Mouse (Mus musculus): ENCODE data around the gene Rmdn2.

The Rmdn2 gene

DNA sequence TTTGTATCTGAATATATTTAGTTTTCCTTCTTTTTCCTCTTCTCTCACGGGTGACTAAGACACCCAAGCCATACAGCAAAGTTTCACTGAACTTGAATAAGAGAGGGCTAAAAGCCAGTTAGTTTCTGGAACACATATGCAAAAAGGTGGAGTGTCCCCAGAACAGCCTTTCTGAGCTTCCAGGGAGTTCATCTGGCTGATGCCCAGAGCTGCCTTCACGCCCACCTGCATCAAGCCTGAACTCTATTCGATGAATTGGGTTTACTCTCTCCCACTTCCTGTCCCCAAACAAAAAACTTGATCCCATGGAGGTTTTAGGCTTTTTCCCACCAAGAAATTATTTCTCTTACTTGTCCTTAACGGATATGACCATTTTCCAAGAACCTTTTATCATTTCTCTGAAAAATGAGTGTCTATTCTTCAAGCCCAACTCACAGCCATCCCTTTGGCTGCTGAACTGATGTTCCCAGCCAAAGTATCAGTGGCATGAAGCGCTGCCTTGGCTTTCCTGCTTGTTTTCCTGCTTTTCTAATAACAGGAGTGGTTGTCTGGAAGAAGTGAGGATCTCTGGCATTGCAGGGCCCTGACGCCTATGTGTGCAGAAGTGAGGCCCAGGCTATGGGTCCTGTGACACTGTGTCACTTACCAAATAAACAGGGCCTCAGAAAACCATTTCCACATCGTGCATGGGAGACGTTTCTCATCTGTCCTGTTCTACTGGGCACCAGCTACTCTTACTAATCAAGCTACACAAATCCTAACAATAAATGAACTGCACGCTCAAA, 94.2 kb downstream of the Rmdn2 start:
- DNase-seq (ENCODE audit: low read depth, low spot score) = no peak

- no peak for DNase-seq (ENCODE audit: low read depth, low spot score)
These were observed 96.5 kb downstream of the Rmdn2 start for GRCm38 (mm10) chr17:79708168-79708567.

DNA sequence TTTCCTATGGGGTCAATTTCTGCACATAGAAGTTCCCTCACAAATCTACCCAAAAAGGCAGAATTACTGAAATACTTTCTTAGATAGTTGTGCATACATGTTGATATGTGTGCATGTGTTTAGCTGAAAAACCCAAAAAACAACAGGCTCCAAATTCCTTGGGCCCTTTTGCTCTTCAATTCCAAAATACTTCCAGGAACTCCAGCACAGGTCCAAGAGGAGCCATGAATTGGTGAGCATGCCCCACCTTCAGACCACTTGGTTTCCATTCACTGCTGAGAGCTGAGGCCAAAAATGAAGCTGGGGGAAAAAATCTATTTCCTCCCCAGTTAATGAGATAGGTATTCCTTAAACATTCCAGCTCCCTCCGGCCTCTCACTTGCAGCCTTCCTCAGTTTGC, 98.1 kb downstream of the Rmdn2 start:
- no peak for DNase-seq (ENCODE audit: low read depth, low spot score)

GRCm38 (mm10) chr17:79710246-79710842, 98.7 kb downstream of the Rmdn2 start:
- DNase-seq (ENCODE audit: low read depth, low spot score) = no peak

GRCm38 (mm10) chr17:79711944-79712343, 100.3 kb downstream of the Rmdn2 start:
- DNase-seq (ENCODE audit: low read depth, low spot score) = no peak

DNA sequence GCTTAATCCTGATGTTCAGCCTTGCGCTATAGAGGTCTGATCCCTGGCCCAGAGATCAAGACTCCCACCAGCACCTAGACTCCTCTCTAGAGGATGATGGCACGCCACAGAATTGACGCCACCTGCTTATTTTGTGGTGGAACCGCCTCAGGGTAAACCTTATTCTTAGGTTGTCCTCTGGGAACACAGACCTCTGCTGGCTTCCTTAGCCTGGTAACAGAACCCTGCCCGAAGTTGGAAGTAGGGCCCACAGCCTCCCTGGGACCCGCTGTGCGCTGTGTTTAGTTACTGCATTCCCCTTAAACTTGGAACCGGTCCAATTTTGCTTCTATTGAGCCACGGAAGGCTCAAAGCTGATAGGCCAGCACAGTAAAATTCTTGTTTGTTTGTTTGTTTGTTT, 100.9 kb downstream of the Rmdn2 start:
- DNase-seq (ENCODE audit: low read depth, low spot score) = no peak

DNA sequence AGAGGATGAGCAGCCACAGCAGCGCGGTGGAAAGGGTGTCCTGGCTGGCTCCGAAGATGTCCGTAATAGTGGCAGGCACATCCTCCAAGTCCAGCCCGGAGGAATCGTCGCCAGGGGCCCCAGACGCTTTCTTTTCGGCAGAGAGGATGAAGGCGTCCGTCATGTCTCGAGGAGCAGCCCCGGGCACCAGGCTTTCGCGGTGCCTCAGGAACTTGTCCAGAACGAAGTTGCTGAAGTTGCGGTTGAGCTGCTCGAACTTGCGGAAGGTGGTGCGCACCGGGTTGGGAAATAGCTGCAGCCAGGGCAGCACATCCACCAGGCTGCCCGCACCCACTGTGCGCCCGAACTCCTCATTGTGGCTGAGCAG, 101.6 kb downstream of the Rmdn2 start:
- DNase-seq (ENCODE audit: low read depth, low spot score) = no peak

DNA sequence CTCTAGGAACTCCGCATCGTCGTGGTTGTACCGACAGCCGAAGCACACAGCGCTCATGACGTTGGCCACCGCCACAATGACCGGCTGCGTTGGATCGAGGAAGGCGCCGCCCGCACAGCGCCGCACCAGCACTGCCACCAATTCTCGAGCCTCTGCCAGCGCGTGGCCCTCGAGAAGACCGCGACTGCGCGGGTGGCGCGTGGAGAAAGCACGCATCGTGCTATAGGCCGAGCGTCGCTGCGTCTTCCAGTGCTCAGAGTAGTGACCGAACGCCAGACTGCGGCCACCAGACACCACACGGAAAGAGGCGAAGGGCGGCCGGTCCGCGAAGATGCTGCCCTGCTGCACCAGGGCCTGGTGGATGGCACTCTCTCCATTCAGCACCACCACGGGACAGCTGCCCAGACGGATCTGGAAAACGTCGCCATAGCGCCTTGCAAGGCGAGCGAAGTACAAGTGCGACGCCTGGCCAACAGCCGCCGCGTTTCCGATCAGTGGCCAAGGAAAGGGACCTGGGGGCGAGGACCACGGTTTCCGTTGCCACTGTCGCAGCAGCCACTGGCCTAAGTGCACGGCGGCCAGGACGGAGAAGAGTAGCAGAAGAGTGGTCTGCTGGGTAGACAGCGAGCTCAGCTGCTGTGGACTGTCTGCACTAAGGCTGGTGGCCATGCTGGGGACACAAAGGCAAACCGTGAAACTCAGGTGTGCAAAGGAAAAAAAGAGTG, 102.1 kb downstream of the Rmdn2 start:
- no peak for DNase-seq (ENCODE audit: low read depth, low spot score)

DNA sequence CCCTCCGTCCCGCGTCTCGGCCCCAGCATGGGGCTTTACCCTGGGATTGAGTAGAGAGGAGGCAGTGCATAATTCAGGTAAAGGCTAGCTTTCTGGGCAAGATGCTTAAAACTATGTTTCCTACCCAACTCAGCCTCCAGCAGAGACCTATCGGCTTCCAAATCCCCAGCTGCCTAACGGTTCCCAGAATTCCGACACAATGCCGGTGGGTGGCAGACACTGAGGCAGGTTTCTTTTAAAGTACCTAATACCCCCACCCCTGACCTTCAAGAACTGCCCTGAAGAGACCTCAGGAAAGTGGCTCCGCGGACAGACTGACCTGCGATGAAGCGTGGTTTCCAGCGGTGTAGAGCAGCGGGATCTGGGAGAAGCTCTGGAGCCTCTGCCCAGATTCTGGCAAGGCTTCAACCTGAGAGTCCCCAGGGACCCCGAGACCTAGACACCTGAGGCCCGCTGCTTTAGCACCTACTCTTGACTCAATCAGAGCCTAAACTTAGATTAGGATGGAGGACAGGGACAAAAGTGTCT, 102.8 kb downstream of the Rmdn2 start:
- no peak for DNase-seq (ENCODE audit: low read depth, low spot score)

DNA sequence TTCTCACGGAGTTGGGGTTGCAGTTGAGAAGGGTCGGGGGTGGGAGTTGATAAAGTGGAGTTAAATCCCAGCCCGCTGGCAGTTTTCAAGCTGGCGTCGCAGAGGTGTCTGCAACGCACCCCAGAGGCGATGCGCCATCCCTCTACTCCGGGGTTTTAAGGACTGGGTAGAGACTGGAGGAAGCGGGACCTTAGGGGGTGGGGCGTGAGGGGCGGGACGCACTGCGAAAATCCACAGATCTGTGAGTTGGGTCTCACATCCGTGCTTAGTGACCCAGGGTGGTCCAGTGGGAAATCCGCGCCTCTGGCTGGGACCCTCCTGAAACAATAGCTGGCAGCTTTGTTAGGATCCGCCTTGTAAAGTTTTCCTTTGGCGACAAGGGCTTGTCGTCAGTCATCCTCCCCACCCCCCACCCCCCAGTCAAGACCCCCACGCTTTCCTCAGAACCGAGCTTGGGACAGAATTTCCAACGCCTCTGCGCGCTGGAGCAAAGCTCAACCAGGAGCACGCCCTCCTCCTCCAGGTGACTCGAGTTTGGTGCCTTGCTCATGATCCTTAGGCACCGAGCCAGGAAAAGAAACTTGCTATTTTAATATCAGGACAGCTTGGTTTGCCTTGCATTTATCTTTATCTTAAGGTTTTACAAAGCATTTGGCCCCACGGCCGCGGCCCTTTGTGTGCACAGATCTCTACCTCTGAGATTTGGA, 103.4 kb downstream of the Rmdn2 start, which contains the start of gene Cyp1b1:
Gene Cyp1b1, minus strand, starts transcription at position 131 of the 707 bp plus-strand sequence.
- DNase-seq (ENCODE audit: low read depth, low spot score) = no peak

DNA sequence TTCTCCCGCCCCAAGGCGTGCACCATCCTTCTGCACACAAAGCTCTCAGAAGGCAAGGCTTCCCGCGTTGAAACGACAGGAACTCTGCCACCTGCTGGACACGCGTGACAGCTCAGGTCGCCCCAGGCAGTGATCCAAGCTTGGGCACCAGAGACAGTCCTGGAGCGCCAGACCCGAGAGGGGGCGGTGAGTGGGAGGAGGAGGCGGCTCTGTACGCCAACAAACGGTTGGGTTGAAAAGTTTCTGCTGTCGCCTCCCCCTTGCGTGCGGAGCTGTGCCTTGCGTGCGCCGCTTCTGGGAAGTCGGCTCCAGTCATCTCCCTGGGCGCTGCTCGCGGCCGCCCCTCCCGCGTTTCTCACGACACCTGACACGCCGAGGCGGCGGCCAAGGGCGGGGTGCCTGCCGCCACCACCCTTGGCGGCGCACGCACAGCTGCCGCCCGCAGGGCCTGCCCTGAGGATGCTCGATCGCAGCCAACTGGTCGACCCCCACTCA, 104.0 kb downstream of the Rmdn2 start:
- peak; percentile 76 for DNase-seq (ENCODE audit: low read depth, low spot score)

DNA sequence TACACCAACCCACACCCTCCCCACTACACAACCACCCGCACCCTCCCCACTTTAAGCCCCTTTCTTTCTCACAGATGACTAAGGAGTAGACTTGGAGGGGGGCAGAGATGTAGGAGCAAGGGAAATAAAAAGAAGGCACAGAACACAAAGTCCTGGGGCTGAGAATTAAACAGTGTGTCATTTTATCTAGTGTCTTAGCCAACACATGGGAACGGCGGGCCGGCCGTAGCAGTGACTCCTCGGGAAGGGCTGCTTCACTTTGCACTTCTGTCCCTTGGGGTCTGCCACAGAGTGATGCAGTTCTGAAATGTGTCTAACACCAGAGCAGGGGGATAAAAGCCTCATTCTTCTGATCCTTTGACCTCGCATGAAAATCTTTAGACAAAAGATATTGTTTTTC, 109.0 kb downstream of the Rmdn2 start:
- DNase-seq (ENCODE audit: low read depth, low spot score) = no peak

DNA sequence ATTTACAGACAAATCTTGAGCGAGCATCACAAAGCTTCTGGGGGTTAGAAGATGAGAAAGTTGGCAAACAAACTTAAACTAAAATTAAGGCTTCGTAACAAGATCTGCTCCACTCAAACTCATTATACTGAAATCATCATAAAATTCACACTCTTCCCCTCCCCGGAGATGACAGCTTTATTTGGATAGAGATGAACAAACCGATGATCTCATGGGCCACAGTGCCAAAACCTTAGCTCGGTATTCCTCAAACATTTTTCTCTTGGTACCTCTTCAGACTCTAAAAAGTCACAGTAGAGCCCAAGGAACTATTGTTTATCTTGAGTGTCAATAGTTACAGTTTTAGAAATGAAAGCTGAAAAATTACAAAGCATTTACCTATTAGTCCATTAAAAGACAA, 115.0 kb downstream of the Rmdn2 start:
- no peak for DNase-seq (ENCODE audit: low read depth, low spot score)

DNA sequence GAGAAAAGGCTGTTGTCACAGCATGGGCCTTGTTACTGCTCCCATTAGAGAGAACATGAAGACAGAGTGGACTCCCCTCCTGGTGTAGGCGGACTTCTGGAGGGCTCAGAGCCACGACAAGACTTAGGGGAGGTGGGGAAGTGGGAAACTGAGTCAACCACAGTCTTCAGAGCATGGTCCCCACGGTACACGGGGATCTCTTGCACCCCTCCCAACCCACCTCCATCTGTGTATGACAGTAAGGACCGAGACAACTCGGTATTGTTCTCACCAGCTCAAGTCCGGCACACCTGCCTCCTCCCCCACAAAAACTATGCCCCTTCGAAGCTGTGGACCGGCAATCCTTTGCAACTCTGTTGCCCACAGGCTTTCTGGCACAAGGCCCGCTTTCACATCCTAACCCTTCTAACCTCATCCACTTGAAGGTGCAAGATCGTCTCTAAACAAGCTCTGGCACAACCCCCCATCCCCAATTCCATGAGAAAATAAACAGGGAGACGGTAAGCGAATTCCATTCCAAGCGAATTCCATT, 116.5 kb downstream of the Rmdn2 start:
- DNase-seq (ENCODE audit: low read depth, low spot score) = no peak

GRCm38 (mm10) chr17:79728585-79729503, 117.2 kb downstream of the Rmdn2 start:
- no peak for DNase-seq (ENCODE audit: low read depth, low spot score)

GRCm38 (mm10) chr17:79730988-79731387, 119.3 kb downstream of the Rmdn2 start:
- no peak for DNase-seq (ENCODE audit: low read depth, low spot score)

GRCm38 (mm10) chr17:79733039-79733438, 121.4 kb downstream of the Rmdn2 start:
- no peak for DNase-seq (ENCODE audit: low read depth, low spot score)

DNA sequence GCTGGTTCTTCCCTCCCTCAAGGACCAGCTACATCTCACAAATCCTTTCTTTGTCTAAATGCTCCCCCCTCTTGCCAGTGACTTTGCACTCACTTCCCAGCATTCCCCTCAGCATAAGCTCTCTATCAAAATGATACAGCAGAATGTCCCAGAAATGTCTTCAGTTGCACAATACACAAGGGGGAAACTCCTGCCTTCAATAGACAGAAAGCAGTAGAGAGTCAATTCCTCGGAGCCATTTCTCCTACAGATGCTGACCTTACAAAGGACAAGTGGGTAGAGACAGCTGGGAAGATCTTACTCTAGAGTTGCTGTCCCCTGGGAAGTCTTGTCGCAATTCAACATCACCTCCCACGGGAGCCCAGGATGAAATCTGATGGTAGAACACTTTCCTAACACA, 125.9 kb downstream of the Rmdn2 start:
- no peak for DNase-seq (ENCODE audit: low read depth, low spot score)

DNA sequence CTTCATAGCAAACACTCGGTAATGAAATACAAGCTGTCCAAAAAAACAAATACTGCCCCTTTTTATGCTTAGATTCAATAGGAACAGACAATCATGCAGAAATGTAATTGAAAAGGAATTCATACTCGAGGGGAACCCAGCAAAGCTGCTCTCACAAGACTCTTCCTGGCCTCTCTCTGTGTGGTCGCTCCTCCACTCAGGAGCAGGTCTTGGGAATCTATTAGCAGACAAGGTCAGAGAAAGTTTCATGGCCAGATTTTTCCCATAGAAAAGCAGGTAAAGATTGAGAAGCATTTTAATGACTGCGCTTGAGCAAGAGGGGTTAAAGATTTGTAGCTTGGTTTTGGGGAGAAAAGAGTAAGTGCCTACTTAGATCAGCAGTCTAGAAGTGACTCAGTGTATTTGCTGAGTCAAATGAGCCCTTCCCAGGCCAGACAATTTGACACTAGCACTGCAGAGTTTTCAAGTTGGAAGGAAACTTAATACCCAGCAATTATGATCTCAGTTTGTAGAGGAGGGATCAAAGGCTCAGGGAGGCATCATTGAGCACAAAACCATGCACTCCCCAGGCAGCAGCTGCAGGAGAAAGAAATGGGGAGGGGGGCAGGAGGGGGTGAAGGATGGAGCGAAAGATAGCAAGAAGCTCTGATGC, 127.3 kb downstream of the Rmdn2 start:
- DNase-seq (ENCODE audit: low read depth, low spot score) = no peak

- no peak for DNase-seq (ENCODE audit: low read depth, low spot score)
These were observed 131.0 kb downstream of the Rmdn2 start for GRCm38 (mm10) chr17:79742635-79743034.
